Mouse (Mus musculus): ENCODE data around the gene Utf1. TPM values are rescaled to one million over a fixed set of nuclear protein-coding genes. Genes with fewer than 3 reads are reported as not detected.

Gene Utf1
- polyA plus RNA-seq, 1 experiment from 2014 or later: 0.28 TPM

GRCm38 (mm10) chr7:139957958-139958357 is 14.4 kb downstream of the Utf1 start:
- Histone ChIP-seq H3K9me3 (no peaks in the 10 kb centered on the region), H3K27ac (no peak overlapping the region), H3K4me2 (no peak overlapping the region), H3K9ac (peak overlapping the region; percentile 32; the same call in 1 of the 2 replicates), H3K4me1 (no peaks in the 10 kb centered on the region), H3K36me3 (no peaks in the 10 kb centered on the region), H3K27me3 (peaks cover 13% of the 10 kb centered on the region), H3K4me3 (no peak overlapping the region)
- WGBS: 34% methylated on average over 11 of the region's 11 CpGs
- ATAC-seq (ENCODE audit: insufficient number of reproducible peaks, insufficient read depth, low FRiP score, low TSS enrichment, low read depth): no peak

DNA sequence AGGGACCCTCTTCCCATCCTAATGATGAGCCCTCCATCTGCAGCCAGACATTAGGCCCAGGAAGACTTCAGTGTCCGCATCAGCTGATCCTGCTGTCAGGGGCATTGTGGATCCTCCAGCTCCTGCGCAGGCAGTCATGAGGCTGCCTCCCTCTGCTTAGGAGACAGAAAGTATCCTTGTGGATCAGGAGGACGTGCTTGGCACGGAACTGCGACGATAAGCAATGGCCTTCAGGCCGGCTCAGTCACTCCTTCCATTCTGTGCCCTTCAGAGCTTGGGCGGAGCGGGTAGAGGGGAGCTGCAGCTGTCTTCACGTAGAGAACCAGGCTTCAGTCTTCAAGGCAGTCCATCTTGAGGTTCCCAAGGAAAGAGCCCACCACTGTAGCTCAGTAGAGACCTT is 17.6 kb downstream of the Utf1 start:
- H3K9ac ChIP-seq: no peak overlapping the region
- H3K36me3 ChIP-seq: no peaks in the 10 kb centered on the region
- 88% methylated on average over 10 of the region's 10 CpGs for WGBS
- ATAC-seq (ENCODE audit: insufficient number of reproducible peaks, insufficient read depth, low FRiP score, low TSS enrichment, low read depth): no peak
- H3K9me3 ChIP-seq: no peaks in the 10 kb centered on the region
- peaks cover 13% of the 10 kb centered on the region for H3K27me3 ChIP-seq
- no peak overlapping the region for H3K4me2 ChIP-seq
- no peak overlapping the region for H3K4me3 ChIP-seq
- H3K4me1 ChIP-seq: no peaks in the 10 kb centered on the region
- H3K27ac ChIP-seq: no peak overlapping the region

- 57% methylated on average over 4 of the region's 4 CpGs for WGBS
- Histone ChIP-seq H3K36me3 (no peaks in the 10 kb centered on the region), H3K4me1 (no peaks in the 10 kb centered on the region), H3K27ac (no peak overlapping the region), H3K27me3 (peaks cover 3% of the 10 kb centered on the region; the same call in 1 of the 2 replicates), H3K4me2 (no peak overlapping the region), H3K9me3 (no peaks in the 10 kb centered on the region), H3K4me3 (no peak overlapping the region), H3K9ac (no peak overlapping the region)
- no peak for ATAC-seq (ENCODE audit: insufficient number of reproducible peaks, insufficient read depth, low FRiP score, low TSS enrichment, low read depth)
Measured at GRCm38 (mm10) chr7:139963814-139964213, 20.2 kb downstream of the Utf1 start.

GRCm38 (mm10) chr7:139967175-139967574 is 23.6 kb downstream of the Utf1 start:
- WGBS: 13% methylated on average over 4 of the region's 4 CpGs
- no peak for ATAC-seq (ENCODE audit: insufficient number of reproducible peaks, insufficient read depth, low FRiP score, low TSS enrichment, low read depth)
- peaks cover 9% of the 10 kb centered on the region for H3K4me1 ChIP-seq

GRCm38 (mm10) chr7:139968428-139968827 is 24.8 kb downstream of the Utf1 start:
- H3K27me3 ChIP-seq: no peaks in the 10 kb centered on the region
- H3K27ac ChIP-seq: no peak overlapping the region
- 37% methylated on average over 5 of the region's 5 CpGs for WGBS
- no peaks in the 10 kb centered on the region for H3K9me3 ChIP-seq
- no peaks in the 10 kb centered on the region for H3K36me3 ChIP-seq
- no peak overlapping the region for H3K9ac ChIP-seq
- no peak overlapping the region for H3K4me3 ChIP-seq
- H3K4me1 ChIP-seq: peaks cover 9% of the 10 kb centered on the region
- ATAC-seq (ENCODE audit: insufficient number of reproducible peaks, insufficient read depth, low FRiP score, low TSS enrichment, low read depth): no peak
- H3K4me2 ChIP-seq: no peak overlapping the region

More at GRCm38 (mm10) chr7:139967175-139967574, 23.6 kb downstream of the Utf1 start:
- no peak overlapping the region for H3K27ac ChIP-seq
- no peak overlapping the region for H3K4me3 ChIP-seq
- no peaks in the 10 kb centered on the region for H3K27me3 ChIP-seq
- no peaks in the 10 kb centered on the region for H3K36me3 ChIP-seq
- H3K4me2 ChIP-seq: no peak overlapping the region
- no peak overlapping the region for H3K9ac ChIP-seq
- H3K9me3 ChIP-seq: no peaks in the 10 kb centered on the region

- Histone ChIP-seq H3K4me1 (peaks cover 9% of the 10 kb centered on the region), H3K27ac (0 out of 2 replicates have a peak overlapping the region, but pooled peaks have one; percentile 41), H3K9ac (no peak overlapping the region), H3K27me3 (no peaks in the 10 kb centered on the region), H3K4me3 (no peak overlapping the region), H3K36me3 (no peaks in the 10 kb centered on the region), H3K9me3 (no peaks in the 10 kb centered on the region), H3K4me2 (peak overlapping the region; percentile 27; the same call in 1 of the 2 replicates)
- WGBS: 12% methylated on average over 9 of the region's 10 CpGs
- no peak for ATAC-seq (ENCODE audit: insufficient number of reproducible peaks, insufficient read depth, low FRiP score, low TSS enrichment, low read depth)
Measured at GRCm38 (mm10) chr7:139969348-139970130, 25.9 kb downstream of the Utf1 start.

- Histone ChIP-seq H3K4me3 (no peak overlapping the region), H3K4me1 (peaks cover 9% of the 10 kb centered on the region), H3K9me3 (no peaks in the 10 kb centered on the region), H3K27ac (0 out of 2 replicates have a peak overlapping the region, but pooled peaks have one; percentile 41), H3K9ac (no peak overlapping the region), H3K36me3 (no peaks in the 10 kb centered on the region), H3K4me2 (no peak overlapping the region), H3K27me3 (no peaks in the 10 kb centered on the region)
- 0 out of 2 replicates have a peak, but pooled peaks have one; percentile 13 for ATAC-seq (ENCODE audit: insufficient number of reproducible peaks, insufficient read depth, low FRiP score, low TSS enrichment, low read depth)
- 69% methylated on average over 10 of the region's 10 CpGs for WGBS
Measured at GRCm38 (mm10) chr7:139970216-139970919, 26.8 kb downstream of the Utf1 start.

- no peak for ATAC-seq (ENCODE audit: insufficient number of reproducible peaks, insufficient read depth, low FRiP score, low TSS enrichment, low read depth)
- WGBS: 72% methylated on average over 5 of the region's 5 CpGs
Measured at GRCm38 (mm10) chr7:139970979-139971378, 27.4 kb downstream of the Utf1 start.

DNA sequence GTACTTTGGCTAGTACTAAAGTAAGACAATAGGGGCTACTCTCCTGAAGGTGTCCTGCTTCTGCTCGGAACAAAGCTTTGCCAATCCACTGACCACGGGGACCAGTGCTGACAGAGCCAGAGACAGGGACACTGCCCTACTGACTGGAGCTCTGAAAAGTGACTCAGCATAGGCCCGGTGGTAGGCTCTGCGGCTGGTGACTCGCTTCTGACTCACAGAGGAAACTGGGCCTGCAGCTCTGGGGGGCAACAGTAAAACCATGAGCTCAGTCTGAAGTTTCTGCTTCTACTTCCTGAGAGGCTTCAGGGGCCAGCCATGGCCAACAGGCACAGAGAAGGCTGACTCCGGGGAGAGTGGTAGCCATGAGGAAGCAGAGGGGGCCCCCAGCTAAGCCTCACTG is 27.8 kb downstream of the Utf1 start:
- no peak overlapping the region for H3K27ac ChIP-seq
- no peak for ATAC-seq (ENCODE audit: insufficient number of reproducible peaks, insufficient read depth, low FRiP score, low TSS enrichment, low read depth)
- no peak overlapping the region for H3K4me3 ChIP-seq
- no peak overlapping the region for H3K9ac ChIP-seq
- no peaks in the 10 kb centered on the region for H3K36me3 ChIP-seq
- peaks cover 9% of the 10 kb centered on the region for H3K4me1 ChIP-seq
- H3K4me2 ChIP-seq: no peak overlapping the region
- 72% methylated on average over 6 of the region's 6 CpGs for WGBS
- no peaks in the 10 kb centered on the region for H3K27me3 ChIP-seq
- H3K9me3 ChIP-seq: no peaks in the 10 kb centered on the region

More at GRCm38 (mm10) chr7:139970979-139971378, 27.4 kb downstream of the Utf1 start:
- H3K27ac ChIP-seq: no peak overlapping the region
- H3K4me1 ChIP-seq: peaks cover 9% of the 10 kb centered on the region
- no peak overlapping the region for H3K4me2 ChIP-seq
- H3K36me3 ChIP-seq: no peaks in the 10 kb centered on the region
- H3K9me3 ChIP-seq: no peaks in the 10 kb centered on the region
- H3K9ac ChIP-seq: no peak overlapping the region
- no peaks in the 10 kb centered on the region for H3K27me3 ChIP-seq
- H3K4me3 ChIP-seq: no peak overlapping the region

DNA sequence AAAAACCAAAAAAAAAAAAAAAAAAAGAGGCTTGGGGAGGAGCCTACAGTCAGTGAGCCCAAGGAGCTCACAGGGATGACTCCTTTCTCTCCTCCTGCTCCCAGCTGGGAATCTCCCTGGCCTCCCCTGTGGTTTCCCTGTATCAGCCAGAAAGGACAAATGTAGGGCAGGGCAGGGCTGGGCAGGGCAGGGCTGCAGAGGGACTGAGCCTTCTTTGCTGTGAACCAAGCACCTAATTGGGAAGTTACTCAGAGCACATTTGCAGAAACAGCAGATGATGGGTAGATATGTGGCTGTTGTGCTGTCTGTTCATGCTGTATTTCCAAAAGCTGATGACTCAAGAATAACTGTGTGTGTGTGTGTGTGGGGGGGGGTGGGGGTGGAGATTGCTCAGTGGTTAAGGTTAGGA is 29.3 kb downstream of the Utf1 start:
- Histone ChIP-seq H3K36me3 (no peaks in the 10 kb centered on the region), H3K4me1 (peaks cover 10% of the 10 kb centered on the region), H3K4me2 (no peak overlapping the region), H3K27me3 (no peaks in the 10 kb centered on the region), H3K4me3 (no peak overlapping the region), H3K27ac (no peak overlapping the region), H3K9me3 (no peaks in the 10 kb centered on the region), H3K9ac (no peak overlapping the region)
- ATAC-seq (ENCODE audit: insufficient number of reproducible peaks, insufficient read depth, low FRiP score, low TSS enrichment, low read depth): no peak

- no peak overlapping the region for H3K4me2 ChIP-seq
- no peaks in the 10 kb centered on the region for H3K36me3 ChIP-seq
- no peak for ATAC-seq (ENCODE audit: insufficient number of reproducible peaks, insufficient read depth, low FRiP score, low TSS enrichment, low read depth)
- no peaks in the 10 kb centered on the region for H3K9me3 ChIP-seq
- H3K27me3 ChIP-seq: no peaks in the 10 kb centered on the region
- WGBS: 88% methylated on average over 10 of the region's 10 CpGs
- H3K4me3 ChIP-seq: no peak overlapping the region
- H3K4me1 ChIP-seq: peaks cover 20% of the 10 kb centered on the region
- H3K27ac ChIP-seq: no peak overlapping the region
- H3K9ac ChIP-seq: no peak overlapping the region
Measured at GRCm38 (mm10) chr7:139974307-139974706, 30.7 kb downstream of the Utf1 start.

GRCm38 (mm10) chr7:139975471-139975870 is 31.9 kb downstream of the Utf1 start:
- Histone ChIP-seq H3K27me3 (no peaks in the 10 kb centered on the region), H3K9ac (no peak overlapping the region), H3K4me2 (no peak overlapping the region), H3K36me3 (no peaks in the 10 kb centered on the region), H3K4me1 (peaks cover 12% of the 10 kb centered on the region), H3K4me3 (no peak overlapping the region), H3K27ac (no peak overlapping the region), H3K9me3 (no peaks in the 10 kb centered on the region)
- no peak for ATAC-seq (ENCODE audit: insufficient number of reproducible peaks, insufficient read depth, low FRiP score, low TSS enrichment, low read depth)
- 53% methylated on average over 5 of the region's 5 CpGs for WGBS

Measured in embryonic facial prominence, embryonic 13.5 days (tissue).